Mouse (Mus musculus) kidney, postnatal 0 days (tissue): ENCODE measurements around the gene Trnau1ap. TPM values are rescaled to one million over a fixed set of nuclear protein-coding genes. Genes with fewer than 3 reads are reported as not detected.

Source experiments
- ATAC-seq: fragments of 200-750 bp; cut with Nextera tagmentation; replicated peaks from 2 replicates; pipeline ENCODE4 v1.8.0; 2017; ENCODE audit warnings: low read depth, moderate number of reproducible peaks, moderate TSS enrichment, moderate library complexity; ENCODE audit not compliant: low FRiP score
- DNase-seq: peaks from one replicate; pipeline ENCODE4 v3.0.0-alpha.2; 2016; ENCODE audit warnings: low spot score
- H3K27ac ChIP-seq: fragments of 300-500 bp; sonication (generic); 2 replicates; pipeline ENCODE4 v1.5.1; 2014; ENCODE audit warnings: mild to moderate bottlenecking
- H3K27me3 ChIP-seq: fragments of 300-500 bp; sonication (generic); 2 replicates; pipeline ENCODE4 v1.6.1; 2014; ENCODE audit warnings: low read length, mixed read lengths; ENCODE audit not compliant: insufficient read depth
- H3K36me3 ChIP-seq: fragments of 300-500 bp; sonication (generic); 2 replicates; pipeline ENCODE4 v1.6.1; 2014; ENCODE audit warnings: low read length, mixed read lengths; ENCODE audit not compliant: insufficient read depth
- H3K4me1 ChIP-seq: fragments of 300-500 bp; sonication (generic); replicated peaks from 2 replicates; pipeline ENCODE4 v1.6.1; 2014; ENCODE audit warnings: antibody characterized with exemption, low read length, mixed read lengths; ENCODE audit not compliant: insufficient read depth
- H3K4me2 ChIP-seq: fragments of 300-500 bp; sonication (generic); 2 replicates; pipeline ENCODE4 v1.6.1; 2014; ENCODE audit warnings: mild to moderate bottlenecking, low read length, moderate library complexity, mixed read lengths
- H3K4me3 ChIP-seq: fragments of 300-500 bp; sonication (generic); replicated peaks from 2 replicates; pipeline ENCODE4 v1.5.1; 2014; ENCODE audit warnings: low read depth, low read length
- H3K9ac ChIP-seq: fragments of 300-500 bp; sonication (generic); 2 replicates; pipeline ENCODE4 v1.6.1; 2014; ENCODE audit warnings: low read depth, low read length
- H3K9me3 ChIP-seq: fragments of 300-500 bp; sonication (generic); replicated peaks from 2 replicates; pipeline ENCODE4 v1.6.1; 2016; ENCODE audit warnings: low read length, inconsistent platforms, mixed read lengths
- CTCF ChIP-seq: IDR thresholded peaks from 2 replicates; pipeline ENCODE4 v1.5.1; 2016; ENCODE audit warnings: antibody characterized with exemption, low read depth, mild to moderate bottlenecking, moderate library complexity
- WGBS: fragments of 180-500 bp; shearing (Covaris S2); extraction: QIAGEN DNeasy Blood & Tissue Kit; methylation state at CpG from one replicate; pipeline ENCODE4 v1.1.7; 2014; 5-methylcytosine and 5-hydroxymethylcytosine counted together
- polyA plus RNA-seq: library from polyadenylated mRNA; unstranded; fragments of >200 nt; fragmentation: Nextera tagmentation; extraction: Ambion mirVana; gene quantifications from 2 replicates; pipeline ENCODE4 v1.2.1, GENCODE M21; 2015

Trnau1ap gene
- polyA plus RNA-seq, 1 experiment from 2014 or later, result 72.8 TPM

DNA sequence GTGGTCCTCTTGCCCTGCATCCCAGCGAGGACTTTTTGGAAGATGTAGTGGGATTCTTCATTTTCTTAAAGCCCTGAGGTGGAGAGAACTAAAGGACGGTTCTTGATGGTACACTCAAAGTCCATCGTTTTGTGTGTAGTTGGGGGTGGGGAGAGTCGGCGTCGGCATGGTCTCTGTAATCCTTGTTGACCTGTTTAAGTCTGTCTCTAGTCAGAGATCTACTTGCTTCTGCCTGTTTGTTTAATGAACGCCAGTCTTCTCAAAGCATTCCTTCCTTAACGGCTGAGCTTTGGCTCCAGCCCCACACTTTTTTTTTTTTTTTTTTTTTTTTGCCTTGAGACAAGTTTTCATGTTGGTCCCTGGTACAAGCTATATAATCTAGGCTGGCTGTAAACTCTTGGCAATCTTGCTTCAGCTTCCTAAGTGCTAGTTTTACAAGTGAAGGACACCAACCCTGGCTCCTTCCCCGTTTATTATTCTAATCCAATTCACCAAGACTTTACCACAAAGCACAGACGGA is 557 bp upstream of the Trnau1ap start:
- H3K9me3 ChIP-seq, result no peaks in the 10 kb centered on the region
- no peak for TF ChIP-seq CTCF
- DNase-seq (peak; percentile 47), ATAC-seq (0 out of 2 replicates have a peak, but pooled peaks have one; percentile 3)
- 9% methylated on average over 10 of the region's 10 CpGs for WGBS
- peaks cover 8% of the 10 kb centered on the region for H3K4me1 ChIP-seq
- peak overlapping the region; percentile 63 for H3K4me3 ChIP-seq
- H3K27ac ChIP-seq, result peak overlapping the region; percentile 91
- H3K4me2 ChIP-seq, result peak overlapping the region; percentile 72
- H3K27me3 ChIP-seq, result no peaks in the 10 kb centered on the region
- H3K9ac ChIP-seq, result peak overlapping the region; percentile 80
- peaks cover 33% of the 10 kb centered on the region for H3K36me3 ChIP-seq

DNA sequence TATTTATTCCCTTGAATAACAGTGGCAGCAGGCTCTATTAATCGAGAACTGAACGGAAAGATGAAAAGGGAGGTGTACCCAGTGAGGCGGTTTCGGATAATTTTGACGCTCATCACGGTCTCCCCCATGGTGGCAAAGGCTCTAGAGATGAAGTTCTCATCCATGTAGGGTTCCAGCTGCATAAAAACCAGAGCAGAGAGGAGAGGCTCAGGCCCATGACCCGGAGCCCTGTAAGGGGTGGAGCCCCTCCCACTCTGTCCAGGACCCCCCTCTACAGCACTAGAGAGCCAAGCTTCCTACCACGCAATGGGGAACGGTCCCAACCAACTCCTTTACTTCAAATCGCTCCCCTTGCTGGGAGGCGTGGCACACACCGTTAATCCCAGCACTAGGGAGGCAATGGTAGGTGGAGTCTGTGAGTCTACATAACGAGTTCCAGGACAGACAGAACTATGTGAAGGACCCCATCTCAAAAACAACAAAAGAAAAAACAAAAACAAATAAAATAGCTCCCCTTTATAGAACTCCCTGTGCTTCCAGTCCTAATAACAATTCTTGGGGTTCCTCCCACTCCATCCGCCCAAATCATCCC is 851 bp downstream of the Trnau1ap start:
- 52% methylated on average over 14 of the region's 14 CpGs for WGBS
- Histone ChIP-seq H3K4me2 (peak overlapping the region; percentile 72), H3K9ac (peak overlapping the region; percentile 80), H3K27ac (peak overlapping the region; percentile 91; the same call in 1 of the 2 replicates), H3K27me3 (no peaks in the 10 kb centered on the region), H3K36me3 (peaks cover 27% of the 10 kb centered on the region), H3K9me3 (no peaks in the 10 kb centered on the region), H3K4me1 (peaks cover 8% of the 10 kb centered on the region), H3K4me3 (peak overlapping the region; percentile 63)
- DNase-seq (no peak), ATAC-seq (no peak)
- TF ChIP-seq CTCF, result no peak

DNA sequence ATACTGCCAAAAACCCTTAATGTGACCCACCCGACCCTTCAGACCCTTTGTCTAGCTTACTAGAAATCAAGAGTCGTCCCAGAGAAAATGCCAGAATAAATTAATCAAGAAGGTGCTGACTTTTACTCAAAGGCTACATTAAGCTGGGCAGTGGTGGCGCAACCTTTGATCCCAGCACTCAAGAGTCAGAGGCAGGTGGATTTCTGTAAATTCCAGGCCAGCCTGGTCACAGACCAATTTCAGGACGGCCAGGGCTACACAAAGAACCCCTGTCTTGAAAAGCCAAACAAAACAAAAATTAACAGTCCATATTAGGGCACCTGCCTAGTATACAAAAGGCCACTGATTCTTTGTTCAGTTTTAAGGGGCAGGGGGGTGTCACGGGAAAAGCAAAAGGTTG is 2.9 kb downstream of the Trnau1ap start:
- no peak for ATAC-seq
- WGBS, result 69% methylated on average over 5 of the region's 5 CpGs
- H3K36me3 ChIP-seq, result peaks cover 29% of the 10 kb centered on the region
- H3K9ac ChIP-seq, result no peak overlapping the region
- no peak overlapping the region for H3K27ac ChIP-seq
- no peak overlapping the region for H3K4me2 ChIP-seq
- no peak overlapping the region for H3K4me3 ChIP-seq
- TF ChIP-seq CTCF, result no peak
- no peaks in the 10 kb centered on the region for H3K27me3 ChIP-seq
- H3K9me3 ChIP-seq, result no peaks in the 10 kb centered on the region
- DNase-seq, result no peak
- H3K4me1 ChIP-seq, result peaks cover 8% of the 10 kb centered on the region

DNA sequence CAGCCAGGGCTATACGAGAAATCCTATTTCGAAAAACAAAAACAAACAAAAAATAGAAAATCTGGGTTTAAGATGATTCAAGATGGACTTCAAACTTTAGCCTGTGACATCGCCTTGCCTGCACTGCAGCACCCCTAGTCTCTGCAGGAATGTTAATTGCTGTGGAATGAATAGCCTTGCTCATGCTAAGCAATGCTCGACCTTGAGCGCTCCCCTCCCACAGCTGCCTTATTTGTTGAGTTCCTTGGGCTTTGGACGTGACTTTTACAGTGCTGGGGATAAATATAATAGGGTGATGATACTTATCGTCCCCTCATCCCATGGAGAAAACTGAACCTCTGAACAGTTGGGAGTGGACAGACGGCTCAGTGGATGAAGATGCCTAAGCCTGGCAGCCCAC is 13.6 kb downstream of the Trnau1ap start:
- no peak overlapping the region for H3K9ac ChIP-seq
- WGBS, result 77% methylated on average over 8 of the region's 8 CpGs
- H3K4me2 ChIP-seq, result no peak overlapping the region
- H3K27ac ChIP-seq, result no peak overlapping the region; the same call in 1 of the 2 replicates
- DNase-seq (no peak), ATAC-seq (no peak)
- H3K9me3 ChIP-seq, result no peaks in the 10 kb centered on the region
- no peaks in the 10 kb centered on the region for H3K27me3 ChIP-seq
- no peak overlapping the region for H3K4me3 ChIP-seq
- no peak for TF ChIP-seq CTCF
- H3K36me3 ChIP-seq, result peaks cover 50% of the 10 kb centered on the region
- no peaks in the 10 kb centered on the region for H3K4me1 ChIP-seq

DNA sequence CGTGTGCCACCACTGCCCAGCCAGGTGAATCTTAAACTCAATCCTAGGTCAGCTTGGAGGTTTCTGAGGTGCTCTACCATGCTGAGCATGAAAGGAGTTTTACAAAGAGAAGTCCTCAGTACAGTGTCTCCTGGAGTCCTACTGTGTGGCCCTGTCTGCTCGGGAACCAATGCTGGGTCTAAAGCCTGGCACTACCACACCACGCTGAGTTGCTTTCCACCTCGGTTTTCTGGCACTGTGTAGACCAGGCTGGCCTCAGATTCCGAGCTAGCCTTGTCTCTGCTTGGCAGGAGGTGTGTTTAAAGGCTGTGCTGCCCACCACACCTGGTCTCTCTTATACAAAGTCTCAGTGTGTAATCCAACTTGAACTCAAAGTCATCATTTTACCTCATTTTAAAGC is 16.7 kb downstream of the Trnau1ap start:
- no peak overlapping the region for H3K9ac ChIP-seq
- H3K9me3 ChIP-seq, result no peaks in the 10 kb centered on the region
- ATAC-seq (no peak), DNase-seq (no peak)
- 85% methylated on average over 5 of the region's 5 CpGs for WGBS
- H3K27ac ChIP-seq, result no peak overlapping the region
- H3K4me1 ChIP-seq, result peaks cover 5% of the 10 kb centered on the region
- H3K27me3 ChIP-seq, result no peaks in the 10 kb centered on the region
- H3K4me3 ChIP-seq, result no peak overlapping the region
- no peak for TF ChIP-seq CTCF
- peaks cover 29% of the 10 kb centered on the region for H3K36me3 ChIP-seq
- H3K4me2 ChIP-seq, result no peak overlapping the region

DNA sequence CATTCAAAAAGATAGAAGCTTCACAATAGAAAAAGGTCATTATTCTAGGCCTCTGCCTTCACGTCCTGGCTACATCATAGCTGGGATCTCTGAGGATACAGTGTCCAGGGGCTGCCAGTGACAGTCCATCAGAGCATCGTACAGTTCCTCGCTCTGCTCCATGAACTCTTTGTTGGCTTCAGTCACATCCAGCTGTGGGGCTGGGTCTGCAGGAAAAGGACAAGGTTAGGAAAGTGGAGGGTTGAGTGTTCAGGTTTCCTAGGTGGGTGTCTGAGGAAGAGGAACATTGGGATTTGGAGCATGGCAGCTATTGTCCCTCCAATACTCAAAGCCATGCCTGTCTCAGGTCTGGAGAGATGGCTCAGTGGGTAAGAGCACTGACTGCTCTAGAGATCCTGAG is 17.5 kb downstream of the Trnau1ap start:
- 43% methylated on average over 3 of the region's 3 CpGs for WGBS

More for the DNA sequence above, 17.5 kb downstream of the Trnau1ap start:
- H3K9ac ChIP-seq, result no peak overlapping the region
- ATAC-seq (no peak), DNase-seq (no peak)
- no peaks in the 10 kb centered on the region for H3K27me3 ChIP-seq
- no peak overlapping the region for H3K27ac ChIP-seq
- no peak overlapping the region for H3K4me3 ChIP-seq
- H3K4me1 ChIP-seq, result peaks cover 5% of the 10 kb centered on the region
- H3K9me3 ChIP-seq, result no peaks in the 10 kb centered on the region
- H3K4me2 ChIP-seq, result no peak overlapping the region
- TF ChIP-seq CTCF, result no peak
- peaks cover 28% of the 10 kb centered on the region for H3K36me3 ChIP-seq
